Mouse (Mus musculus) midbrain, embryonic 10.5 days (tissue): ENCODE measurements around the gene Nos1ap. TPM values are rescaled to one million over a fixed set of nuclear protein-coding genes. Genes with fewer than 3 reads are reported as not detected.

Source experiments
- DNase-seq: peaks from one replicate; pipeline ENCODE4 v3.0.0-alpha.2; 2017; ENCODE audit warnings: low spot score
- H3K27ac ChIP-seq: fragments of 300-500 bp; sonication (generic); replicated peaks from 2 replicates; pipeline ENCODE4 v1.5.1; 2016; ENCODE audit warnings: mild to moderate bottlenecking
- H3K27me3 ChIP-seq: fragments of 300-500 bp; sonication (generic); 2 replicates; pipeline ENCODE4 v1.6.1; 2016; ENCODE audit warnings: low read depth, mild to moderate bottlenecking; ENCODE audit not compliant: poor library complexity, severe bottlenecking
- H3K36me3 ChIP-seq: fragments of 300-500 bp; sonication (generic); 2 replicates; pipeline ENCODE4 v1.6.1; 2016; ENCODE audit warnings: mild to moderate bottlenecking, moderate library complexity
- H3K4me1 ChIP-seq: fragments of 300-500 bp; sonication (generic); 2 replicates; pipeline ENCODE4 v1.6.1; 2016
- H3K4me3 ChIP-seq: fragments of 300-500 bp; sonication (generic); 2 replicates; pipeline ENCODE4 v1.5.1; 2016; ENCODE audit warnings: mild to moderate bottlenecking, moderate library complexity
- H3K9me3 ChIP-seq: fragments of 300-500 bp; sonication (generic); replicated peaks from 2 replicates; pipeline ENCODE4 v1.6.1; 2016; ENCODE audit warnings: mild to moderate bottlenecking
- WGBS: fragments of 180-500 bp; shearing (Covaris S2); methylation state at CpG from one replicate; pipeline ENCODE4 v1.1.7; 2016; 5-methylcytosine and 5-hydroxymethylcytosine counted together
- polyA plus RNA-seq: library from polyadenylated mRNA; unstranded; fragments of >200 nt; fragmentation: Nextera tagmentation; extraction: Ambion mirVana; gene quantifications from 2 replicates; pipeline ENCODE4 v1.2.1, GENCODE M21; 2016

Gene Nos1ap
- polyA plus RNA-seq, 1 experiment from 2014 or later: 7.9 TPM

- H3K27me3 ChIP-seq: no peaks in the 10 kb centered on the region
- WGBS: 93% methylated on average over 8 of the region's 8 CpGs
- H3K4me1 ChIP-seq: peaks cover 14% of the 10 kb centered on the region
- DNase-seq: no peak
- no peaks in the 10 kb centered on the region for H3K36me3 ChIP-seq
- no peak overlapping the region for H3K4me3 ChIP-seq
- H3K9me3 ChIP-seq: no peaks in the 10 kb centered on the region
- H3K27ac ChIP-seq: no peak overlapping the region
These were observed 182.7 kb downstream of the Nos1ap start for GRCm38 (mm10) chr1:170406921-170407320.

GRCm38 (mm10) chr1:170405152-170405551 is 184.5 kb downstream of the Nos1ap start:
- 91% methylated on average over 2 of the region's 2 CpGs for WGBS
- Histone ChIP-seq H3K27ac (no peak overlapping the region), H3K9me3 (no peaks in the 10 kb centered on the region), H3K4me1 (peaks cover 9% of the 10 kb centered on the region), H3K36me3 (no peaks in the 10 kb centered on the region), H3K27me3 (no peaks in the 10 kb centered on the region), H3K4me3 (no peak overlapping the region)
- DNase-seq: no peak

- DNase-seq: no peak
- 72% methylated on average over 4 of the region's 4 CpGs for WGBS
- no peak overlapping the region for H3K4me3 ChIP-seq
- H3K27me3 ChIP-seq: no peaks in the 10 kb centered on the region
- H3K4me1 ChIP-seq: no peaks in the 10 kb centered on the region
- no peaks in the 10 kb centered on the region for H3K36me3 ChIP-seq
- H3K27ac ChIP-seq: no peak overlapping the region
- no peaks in the 10 kb centered on the region for H3K9me3 ChIP-seq
These were observed 187.0 kb downstream of the Nos1ap start for GRCm38 (mm10) chr1:170402682-170403081.

- Histone ChIP-seq H3K27me3 (no peaks in the 10 kb centered on the region), H3K36me3 (no peaks in the 10 kb centered on the region), H3K9me3 (no peaks in the 10 kb centered on the region), H3K4me1 (no peaks in the 10 kb centered on the region), H3K27ac (no peak overlapping the region), H3K4me3 (no peak overlapping the region)
- no peak for DNase-seq
- 94% methylated on average over 4 of the region's 4 CpGs for WGBS
These were observed 190.8 kb downstream of the Nos1ap start for GRCm38 (mm10) chr1:170398866-170399265.

GRCm38 (mm10) chr1:170395101-170395500 is 194.6 kb downstream of the Nos1ap start:
- no peak overlapping the region for H3K27ac ChIP-seq
- no peak for DNase-seq
- H3K27me3 ChIP-seq: no peaks in the 10 kb centered on the region
- H3K36me3 ChIP-seq: no peaks in the 10 kb centered on the region
- no peaks in the 10 kb centered on the region for H3K4me1 ChIP-seq
- no peak overlapping the region for H3K4me3 ChIP-seq
- no peaks in the 10 kb centered on the region for H3K9me3 ChIP-seq
- WGBS: 72% methylated on average over 2 of the region's 2 CpGs

GRCm38 (mm10) chr1:170394641-170395040 is 195.0 kb downstream of the Nos1ap start:
- Histone ChIP-seq H3K9me3 (no peaks in the 10 kb centered on the region), H3K27ac (no peak overlapping the region), H3K4me1 (no peaks in the 10 kb centered on the region), H3K36me3 (no peaks in the 10 kb centered on the region), H3K27me3 (no peaks in the 10 kb centered on the region), H3K4me3 (no peak overlapping the region)
- no peak for DNase-seq
- WGBS: 58% methylated on average over 1 of the region's 1 CpGs

- Histone ChIP-seq H3K27me3 (no peaks in the 10 kb centered on the region), H3K9me3 (no peaks in the 10 kb centered on the region), H3K4me3 (no peak overlapping the region), H3K27ac (no peak overlapping the region), H3K4me1 (no peaks in the 10 kb centered on the region), H3K36me3 (no peaks in the 10 kb centered on the region)
- WGBS: 90% methylated on average over 14 of the region's 14 CpGs
- no peak for DNase-seq
These were observed 196.6 kb downstream of the Nos1ap start for GRCm38 (mm10) chr1:170392771-170393728.

GRCm38 (mm10) chr1:170387180-170387912 is 202.3 kb downstream of the Nos1ap start:
- WGBS: 58% methylated on average over 12 of the region's 12 CpGs
- DNase-seq: peak; percentile 29
- H3K27me3 ChIP-seq: no peaks in the 10 kb centered on the region
- peaks cover 15% of the 10 kb centered on the region for H3K4me1 ChIP-seq
- H3K27ac ChIP-seq: peak overlapping the region; percentile 42
- H3K4me3 ChIP-seq: no peak overlapping the region
- no peaks in the 10 kb centered on the region for H3K9me3 ChIP-seq
- H3K36me3 ChIP-seq: no peaks in the 10 kb centered on the region

GRCm38 (mm10) chr1:170385416-170385815 is 204.2 kb downstream of the Nos1ap start:
- no peak overlapping the region for H3K27ac ChIP-seq
- WGBS: 91% methylated on average over 10 of the region's 10 CpGs
- no peaks in the 10 kb centered on the region for H3K9me3 ChIP-seq
- no peaks in the 10 kb centered on the region for H3K36me3 ChIP-seq
- H3K27me3 ChIP-seq: no peaks in the 10 kb centered on the region
- no peak overlapping the region for H3K4me3 ChIP-seq
- peaks cover 27% of the 10 kb centered on the region for H3K4me1 ChIP-seq
- no peak for DNase-seq

- Histone ChIP-seq H3K9me3 (no peaks in the 10 kb centered on the region), H3K27ac (no peak overlapping the region), H3K36me3 (no peaks in the 10 kb centered on the region), H3K4me1 (peaks cover 39% of the 10 kb centered on the region), H3K4me3 (no peak overlapping the region), H3K27me3 (no peaks in the 10 kb centered on the region)
- WGBS: 89% methylated on average over 7 of the region's 7 CpGs
- no peak for DNase-seq
These were observed 206.1 kb downstream of the Nos1ap start for GRCm38 (mm10) chr1:170383530-170383929.

- no peak for DNase-seq
- H3K9me3 ChIP-seq: no peaks in the 10 kb centered on the region
- H3K27ac ChIP-seq: no peak overlapping the region
- no peak overlapping the region for H3K4me3 ChIP-seq
- WGBS: 17% methylated on average over 3 of the region's 3 CpGs
- H3K27me3 ChIP-seq: no peaks in the 10 kb centered on the region
- H3K36me3 ChIP-seq: no peaks in the 10 kb centered on the region
- H3K4me1 ChIP-seq: peaks cover 27% of the 10 kb centered on the region
These were observed 208.2 kb downstream of the Nos1ap start for GRCm38 (mm10) chr1:170381457-170381856.

- H3K36me3 ChIP-seq: no peaks in the 10 kb centered on the region
- no peaks in the 10 kb centered on the region for H3K9me3 ChIP-seq
- no peak overlapping the region for H3K4me3 ChIP-seq
- H3K27me3 ChIP-seq: no peaks in the 10 kb centered on the region
- DNase-seq: no peak
- H3K27ac ChIP-seq: peak overlapping the region; percentile 63; the same call in 1 of the 2 replicates
- WGBS: 7% methylated on average over 2 of the region's 2 CpGs
- H3K4me1 ChIP-seq: peaks cover 27% of the 10 kb centered on the region
These were observed 209.2 kb downstream of the Nos1ap start for GRCm38 (mm10) chr1:170380505-170380904.

- H3K27me3 ChIP-seq: no peaks in the 10 kb centered on the region
- H3K27ac ChIP-seq: no peak overlapping the region
- H3K36me3 ChIP-seq: no peaks in the 10 kb centered on the region
- no peak overlapping the region for H3K4me3 ChIP-seq
- H3K4me1 ChIP-seq: peaks cover 15% of the 10 kb centered on the region
- WGBS: 91% methylated on average over 5 of the region's 5 CpGs
- no peaks in the 10 kb centered on the region for H3K9me3 ChIP-seq
- DNase-seq: no peak
These were observed 213.9 kb downstream of the Nos1ap start for GRCm38 (mm10) chr1:170375721-170376120.
